Mouse (Mus musculus): ENCODE data around the gene Gatm. TPM values are rescaled to one million over a fixed set of nuclear protein-coding genes. Genes with fewer than 3 reads are reported as not detected.

The Gatm gene
- polyA plus RNA-seq, 1 experiment from 2014 or later, result 98.7 TPM

GRCm38 (mm10) chr2:122586258-122586657 is 24.8 kb downstream of the Gatm start:
- Histone ChIP-seq H3K36me3 (ENCODE audit: insufficient read depth, low read length) (no peaks in the 10 kb centered on the region), H3K9ac (replicated peaks; ENCODE audit: low read length) (no peak overlapping the region), H3K27me3 (ENCODE audit: insufficient read depth, low read length) (no peaks in the 10 kb centered on the region), H3K4me1 (ENCODE audit: insufficient read depth, low read length) (peaks cover 5% of the 10 kb centered on the region; the same call in 1 of the 2 replicates), H3K4me3 (ENCODE audit: low read length) (no peak overlapping the region), H3K4me2 (replicated peaks; ENCODE audit: low read depth, low read length) (no peak overlapping the region), H3K9me3 (ENCODE audit: low read length) (no peaks in the 10 kb centered on the region), H3K27ac (ENCODE audit: low read length) (no peak overlapping the region)
- ATAC-seq (ENCODE audit: low FRiP score, low TSS enrichment), result no peak
- 66% methylated on average over 3 of the region's 3 CpGs for WGBS

- Histone ChIP-seq H3K4me2 (replicated peaks; ENCODE audit: low read depth, low read length) (no peak overlapping the region), H3K9ac (replicated peaks; ENCODE audit: low read length) (no peak overlapping the region), H3K27ac (ENCODE audit: low read length) (peak overlapping the region; percentile 53; the same call in 1 of the 2 replicates), H3K36me3 (ENCODE audit: insufficient read depth, low read length) (no peaks in the 10 kb centered on the region), H3K27me3 (ENCODE audit: insufficient read depth, low read length) (no peaks in the 10 kb centered on the region), H3K4me3 (ENCODE audit: low read length) (no peak overlapping the region), H3K4me1 (ENCODE audit: insufficient read depth, low read length) (no peaks in the 10 kb centered on the region), H3K9me3 (ENCODE audit: low read length) (no peaks in the 10 kb centered on the region)
- WGBS, result 89% methylated on average over 3 of the region's 3 CpGs
- no peak for ATAC-seq (ENCODE audit: low FRiP score, low TSS enrichment)
Observed at GRCm38 (mm10) chr2:122582324-122582723, 28.8 kb downstream of the Gatm start.

- Histone ChIP-seq H3K4me3 (ENCODE audit: low read length) (no peak overlapping the region), H3K4me1 (ENCODE audit: insufficient read depth, low read length) (peaks cover 3% of the 10 kb centered on the region; the same call in 1 of the 2 replicates), H3K27ac (ENCODE audit: low read length) (peak overlapping the region; percentile 53), H3K4me2 (replicated peaks; ENCODE audit: low read depth, low read length) (no peak overlapping the region), H3K9me3 (ENCODE audit: low read length) (no peaks in the 10 kb centered on the region), H3K27me3 (ENCODE audit: insufficient read depth, low read length) (no peaks in the 10 kb centered on the region), H3K36me3 (ENCODE audit: insufficient read depth, low read length) (no peaks in the 10 kb centered on the region), H3K9ac (replicated peaks; ENCODE audit: low read length) (no peak overlapping the region)
- 51% methylated on average over 3 of the region's 3 CpGs for WGBS
- peak; percentile 31; the same call in 1 of the 2 replicates for ATAC-seq (ENCODE audit: low FRiP score, low TSS enrichment)
Observed at GRCm38 (mm10) chr2:122581361-122582017, 29.6 kb downstream of the Gatm start.

- no peaks in the 10 kb centered on the region for H3K9me3 ChIP-seq (ENCODE audit: low read length)
- 72% methylated on average over 10 of the region's 10 CpGs for WGBS
- peaks cover 11% of the 10 kb centered on the region for H3K4me1 ChIP-seq (ENCODE audit: insufficient read depth, low read length)
- H3K27me3 ChIP-seq (ENCODE audit: insufficient read depth, low read length), result no peaks in the 10 kb centered on the region
- H3K9ac ChIP-seq (replicated peaks; ENCODE audit: low read length), result no peak overlapping the region
- ATAC-seq (ENCODE audit: low FRiP score, low TSS enrichment), result no peak
- H3K4me2 ChIP-seq (replicated peaks; ENCODE audit: low read depth, low read length), result no peak overlapping the region
- H3K27ac ChIP-seq (ENCODE audit: low read length), result no peak overlapping the region; the same call in 1 of the 2 replicates
- no peaks in the 10 kb centered on the region for H3K36me3 ChIP-seq (ENCODE audit: insufficient read depth, low read length)
- H3K4me3 ChIP-seq (ENCODE audit: low read length), result no peak overlapping the region
Observed at GRCm38 (mm10) chr2:122580426-122580825, 30.7 kb downstream of the Gatm start.

- H3K4me1 ChIP-seq (ENCODE audit: insufficient read depth, low read length), result peaks cover 13% of the 10 kb centered on the region
- no peak overlapping the region for H3K4me2 ChIP-seq (replicated peaks; ENCODE audit: low read depth, low read length)
- no peak for ATAC-seq (ENCODE audit: low FRiP score, low TSS enrichment)
- no peak overlapping the region for H3K9ac ChIP-seq (replicated peaks; ENCODE audit: low read length)
- no peaks in the 10 kb centered on the region for H3K9me3 ChIP-seq (ENCODE audit: low read length)
- H3K27me3 ChIP-seq (ENCODE audit: insufficient read depth, low read length), result no peaks in the 10 kb centered on the region
- no peaks in the 10 kb centered on the region for H3K36me3 ChIP-seq (ENCODE audit: insufficient read depth, low read length)
- no peak overlapping the region for H3K27ac ChIP-seq (ENCODE audit: low read length)
- no peak overlapping the region for H3K4me3 ChIP-seq (ENCODE audit: low read length)
- 70% methylated on average over 1 of the region's 1 CpGs for WGBS
Observed at GRCm38 (mm10) chr2:122577316-122577715, 33.8 kb downstream of the Gatm start.

- WGBS, result 36% methylated on average over 5 of the region's 5 CpGs
- Histone ChIP-seq H3K4me2 (replicated peaks; ENCODE audit: low read depth, low read length) (0 out of 2 replicates have a peak overlapping the region, but pooled peaks have one; percentile 18), H3K4me1 (ENCODE audit: insufficient read depth, low read length) (peaks cover 13% of the 10 kb centered on the region), H3K27me3 (ENCODE audit: insufficient read depth, low read length) (no peaks in the 10 kb centered on the region), H3K9me3 (ENCODE audit: low read length) (no peaks in the 10 kb centered on the region), H3K4me3 (ENCODE audit: low read length) (no peak overlapping the region), H3K36me3 (ENCODE audit: insufficient read depth, low read length) (no peaks in the 10 kb centered on the region), H3K9ac (replicated peaks; ENCODE audit: low read length) (no peak overlapping the region), H3K27ac (ENCODE audit: low read length) (peak overlapping the region; percentile 71; the same call in 1 of the 2 replicates)
- peak; percentile 78; the same call in 1 of the 2 replicates for ATAC-seq (ENCODE audit: low FRiP score, low TSS enrichment)
Observed at GRCm38 (mm10) chr2:122576295-122576694, 34.8 kb downstream of the Gatm start.

- Histone ChIP-seq H3K4me1 (ENCODE audit: insufficient read depth, low read length) (peaks cover 13% of the 10 kb centered on the region), H3K27me3 (ENCODE audit: insufficient read depth, low read length) (no peaks in the 10 kb centered on the region), H3K4me2 (replicated peaks; ENCODE audit: low read depth, low read length) (no peak overlapping the region), H3K4me3 (ENCODE audit: low read length) (no peak overlapping the region), H3K36me3 (ENCODE audit: insufficient read depth, low read length) (no peaks in the 10 kb centered on the region), H3K27ac (ENCODE audit: low read length) (peak overlapping the region; percentile 66), H3K9ac (replicated peaks; ENCODE audit: low read length) (peak overlapping the region; percentile 22; the same call in 1 of the 2 replicates), H3K9me3 (ENCODE audit: low read length) (no peaks in the 10 kb centered on the region)
- peak; percentile 79 for ATAC-seq (ENCODE audit: low FRiP score, low TSS enrichment)
- WGBS, result 54% methylated on average over 11 of the region's 11 CpGs
Observed at GRCm38 (mm10) chr2:122575470-122575869, 35.6 kb downstream of the Gatm start.

- Histone ChIP-seq H3K9me3 (ENCODE audit: low read length) (no peaks in the 10 kb centered on the region), H3K4me2 (replicated peaks; ENCODE audit: low read depth, low read length) (no peak overlapping the region), H3K27me3 (ENCODE audit: insufficient read depth, low read length) (no peaks in the 10 kb centered on the region), H3K4me3 (ENCODE audit: low read length) (no peak overlapping the region), H3K9ac (replicated peaks; ENCODE audit: low read length) (no peak overlapping the region), H3K36me3 (ENCODE audit: insufficient read depth, low read length) (no peaks in the 10 kb centered on the region), H3K27ac (ENCODE audit: low read length) (no peak overlapping the region), H3K4me1 (ENCODE audit: insufficient read depth, low read length) (peaks cover 13% of the 10 kb centered on the region)
- 43% methylated on average over 1 of the region's 1 CpGs for WGBS
- no peak for ATAC-seq (ENCODE audit: low FRiP score, low TSS enrichment)
Observed at GRCm38 (mm10) chr2:122572438-122572837, 38.7 kb downstream of the Gatm start.

- Histone ChIP-seq H3K4me1 (ENCODE audit: insufficient read depth, low read length) (peaks cover 9% of the 10 kb centered on the region), H3K36me3 (ENCODE audit: insufficient read depth, low read length) (no peaks in the 10 kb centered on the region), H3K4me3 (ENCODE audit: low read length) (no peak overlapping the region), H3K27me3 (ENCODE audit: insufficient read depth, low read length) (no peaks in the 10 kb centered on the region), H3K9ac (replicated peaks; ENCODE audit: low read length) (no peak overlapping the region), H3K27ac (ENCODE audit: low read length) (no peak overlapping the region), H3K4me2 (replicated peaks; ENCODE audit: low read depth, low read length) (no peak overlapping the region), H3K9me3 (ENCODE audit: low read length) (no peaks in the 10 kb centered on the region)
- 80% methylated on average over 4 of the region's 4 CpGs for WGBS
- ATAC-seq (ENCODE audit: low FRiP score, low TSS enrichment), result no peak
Observed at GRCm38 (mm10) chr2:122571326-122571725, 39.8 kb downstream of the Gatm start.

GRCm38 (mm10) chr2:122570430-122570829 is 40.7 kb downstream of the Gatm start:
- WGBS, result 73% methylated on average over 4 of the region's 4 CpGs

More at GRCm38 (mm10) chr2:122570430-122570829, 40.7 kb downstream of the Gatm start:
- H3K27me3 ChIP-seq (ENCODE audit: insufficient read depth, low read length), result no peaks in the 10 kb centered on the region
- H3K4me1 ChIP-seq (ENCODE audit: insufficient read depth, low read length), result peaks cover 2% of the 10 kb centered on the region; the same call in 1 of the 2 replicates
- H3K36me3 ChIP-seq (ENCODE audit: insufficient read depth, low read length), result no peaks in the 10 kb centered on the region
- no peak overlapping the region for H3K4me2 ChIP-seq (replicated peaks; ENCODE audit: low read depth, low read length)
- no peak overlapping the region for H3K27ac ChIP-seq (ENCODE audit: low read length)
- no peak overlapping the region for H3K4me3 ChIP-seq (ENCODE audit: low read length)
- H3K9me3 ChIP-seq (ENCODE audit: low read length), result no peaks in the 10 kb centered on the region
- no peak overlapping the region for H3K9ac ChIP-seq (replicated peaks; ENCODE audit: low read length)
- no peak for ATAC-seq (ENCODE audit: low FRiP score, low TSS enrichment)
